Mouse (Mus musculus) forebrain, postnatal 0 days (tissue): ENCODE data around the gene Mmp15. TPM values are rescaled to one million over a fixed set of nuclear protein-coding genes. Genes with fewer than 3 reads are reported as not detected.

Source experiments
- ATAC-seq: fragments of 200-750 bp; cut with Nextera tagmentation; 2 replicates; pipeline ENCODE4 v1.8.0; 2017; ENCODE audit warnings: mild to moderate bottlenecking, moderate library complexity
- DNase-seq: peaks from one replicate; pipeline ENCODE4 v3.0.0-alpha.2; 2015
- H3K27ac ChIP-seq: fragments of 300-500 bp; sonication (generic); 2 replicates; pipeline ENCODE4 v1.5.1; 2014; ENCODE audit warnings: low read depth, mild to moderate bottlenecking, antibody characterized with exemption, low read length, moderate library complexity, mixed read lengths
- H3K27me3 ChIP-seq: fragments of 300-500 bp; sonication (generic); 2 replicates; pipeline ENCODE4 v1.6.1; 2014; ENCODE audit warnings: mild to moderate bottlenecking, low read length, mixed read lengths; ENCODE audit not compliant: insufficient read depth
- H3K36me3 ChIP-seq: fragments of 300-500 bp; sonication (generic); 2 replicates; pipeline ENCODE4 v1.6.1; 2014; ENCODE audit warnings: mild to moderate bottlenecking, moderate library complexity; ENCODE audit not compliant: insufficient read depth
- H3K4me1 ChIP-seq: fragments of 300-500 bp; sonication (generic); 2 replicates; pipeline ENCODE4 v1.6.1; 2014; ENCODE audit warnings: antibody characterized with exemption; ENCODE audit not compliant: insufficient read depth
- H3K4me2 ChIP-seq: fragments of 300-500 bp; sonication (generic); 2 replicates; pipeline ENCODE4 v1.6.1; 2014; ENCODE audit warnings: low read depth, mild to moderate bottlenecking, moderate library complexity
- H3K4me3 ChIP-seq: fragments of 300-500 bp; sonication (generic); 2 replicates; pipeline ENCODE4 v1.5.1; 2014; ENCODE audit warnings: low read depth, low read length, mixed read lengths
- H3K9ac ChIP-seq: fragments of 300-500 bp; sonication (generic); 2 replicates; pipeline ENCODE4 v1.6.1; 2014; ENCODE audit warnings: mild to moderate bottlenecking
- H3K9me3 ChIP-seq: fragments of 300-500 bp; sonication (generic); 2 replicates; pipeline ENCODE4 v1.6.1; 2016; ENCODE audit warnings: low read length
- CTCF ChIP-seq: sonication (generic); IDR thresholded peaks from 2 replicates; pipeline ENCODE4 v1.5.1; 2016; ENCODE audit warnings: antibody characterized with exemption, control low read depth, low read depth
- WGBS: fragments of 180-500 bp; shearing (Covaris S2); extraction: QIAGEN DNeasy Blood & Tissue Kit; methylation state at CpG from one replicate; pipeline ENCODE4 v1.1.7; 2014; 5-methylcytosine and 5-hydroxymethylcytosine counted together
- polyA plus RNA-seq: library from polyadenylated mRNA; unstranded; fragments of >200 nt; fragmentation: Nextera tagmentation; extraction: Ambion mirVana; gene quantifications from 2 replicates; pipeline ENCODE4 v1.2.1, GENCODE M21; 2015
- total RNA-seq: library from RNA; depleted of rRNA; stranded (reverse); fragments of >200 nt; gene quantifications from 2 replicates; pipeline ENCODE4 v1.2.3, GENCODE M21; 2014

The Mmp15 gene
- total and polyA plus RNA-seq, 2 experiments from 2014 or later = 13.9 to 40.3 TPM

- H3K27me3 ChIP-seq = no peaks in the 10 kb centered on the region
- DNase-seq = peak; percentile 71
- H3K36me3 ChIP-seq = no peaks in the 10 kb centered on the region
- peak; percentile 38 for ATAC-seq
- no peaks in the 10 kb centered on the region for H3K9me3 ChIP-seq
- peak overlapping the region; percentile 69 for H3K4me3 ChIP-seq
- WGBS = 4% methylated on average over 62 of the region's 62 CpGs
- TF ChIP-seq CTCF = peak; percentile 16; the same call in 1 of the 2 replicates
- peak overlapping the region; percentile 76 for H3K27ac ChIP-seq
- H3K9ac ChIP-seq = peak overlapping the region; percentile 68
- H3K4me1 ChIP-seq = peaks cover 26% of the 10 kb centered on the region; the same call in 1 of the 2 replicates
- H3K4me2 ChIP-seq = peak overlapping the region; percentile 92
These were observed 1.1 kb downstream of the Mmp15 start for GRCm38 (mm10) chr8:95352871-95353866.

- H3K27ac ChIP-seq = no peak overlapping the region
- no peak for TF ChIP-seq CTCF
- H3K36me3 ChIP-seq = no peaks in the 10 kb centered on the region
- H3K4me3 ChIP-seq = no peak overlapping the region
- H3K9me3 ChIP-seq = no peaks in the 10 kb centered on the region
- 0 out of 2 replicates have a peak overlapping the region, but pooled peaks have one; percentile 92 for H3K4me2 ChIP-seq
- H3K4me1 ChIP-seq = peaks cover 21% of the 10 kb centered on the region; the same call in 1 of the 2 replicates
- no peak for DNase-seq
- ATAC-seq = no peak
- H3K9ac ChIP-seq = no peak overlapping the region
- H3K27me3 ChIP-seq = no peaks in the 10 kb centered on the region
- WGBS = 85% methylated on average over 2 of the region's 2 CpGs
These were observed 2.5 kb downstream of the Mmp15 start for GRCm38 (mm10) chr8:95354606-95355005.

GRCm38 (mm10) chr8:95358550-95359411 lies 6.7 kb downstream of the Mmp15 start:
- H3K9ac ChIP-seq = no peak overlapping the region
- WGBS = 45% methylated on average over 8 of the region's 8 CpGs

GRCm38 (mm10) chr8:95360181-95361015 lies 8.3 kb downstream of the Mmp15 start:
- no peaks in the 10 kb centered on the region for H3K27me3 ChIP-seq
- H3K4me2 ChIP-seq = no peak overlapping the region
- no peak overlapping the region for H3K9ac ChIP-seq
- no peak overlapping the region for H3K4me3 ChIP-seq
- ATAC-seq (no peak), DNase-seq (no peak)
- H3K9me3 ChIP-seq = no peaks in the 10 kb centered on the region
- no peaks in the 10 kb centered on the region for H3K36me3 ChIP-seq
- WGBS = 62% methylated on average over 7 of the region's 7 CpGs
- TF ChIP-seq CTCF = no peak
- peaks cover 5% of the 10 kb centered on the region; the same call in 1 of the 2 replicates for H3K4me1 ChIP-seq
- H3K27ac ChIP-seq = 0 out of 2 replicates have a peak overlapping the region, but pooled peaks have one; percentile 21

More at GRCm38 (mm10) chr8:95358550-95359411, 6.7 kb downstream of the Mmp15 start:
- no peak overlapping the region for H3K4me2 ChIP-seq
- TF ChIP-seq CTCF = no peak
- no peak overlapping the region for H3K27ac ChIP-seq
- ATAC-seq (peak; percentile 23; the same call in 1 of the 2 replicates), DNase-seq (no peak)
- no peaks in the 10 kb centered on the region for H3K9me3 ChIP-seq
- no peaks in the 10 kb centered on the region for H3K36me3 ChIP-seq
- H3K4me1 ChIP-seq = peaks cover 7% of the 10 kb centered on the region; the same call in 1 of the 2 replicates
- H3K27me3 ChIP-seq = no peaks in the 10 kb centered on the region
- H3K4me3 ChIP-seq = no peak overlapping the region

GRCm38 (mm10) chr8:95361016-95361341 lies 8.9 kb downstream of the Mmp15 start:
- H3K9me3 ChIP-seq = no peaks in the 10 kb centered on the region
- 75% methylated on average over 3 of the region's 3 CpGs for WGBS
- DNase-seq (no peak), ATAC-seq (no peak)
- 0 out of 2 replicates have a peak overlapping the region, but pooled peaks have one; percentile 21 for H3K27ac ChIP-seq
- H3K9ac ChIP-seq = no peak overlapping the region
- H3K27me3 ChIP-seq = no peaks in the 10 kb centered on the region
- H3K36me3 ChIP-seq = no peaks in the 10 kb centered on the region
- TF ChIP-seq CTCF = no peak
- no peak overlapping the region for H3K4me3 ChIP-seq
- no peak overlapping the region for H3K4me2 ChIP-seq
- peaks cover 5% of the 10 kb centered on the region; the same call in 1 of the 2 replicates for H3K4me1 ChIP-seq

GRCm38 (mm10) chr8:95362272-95362671 lies 10.2 kb downstream of the Mmp15 start:
- 80% methylated on average over 6 of the region's 6 CpGs for WGBS
- TF ChIP-seq CTCF = no peak
- Histone ChIP-seq H3K4me1 (peaks cover 5% of the 10 kb centered on the region; the same call in 1 of the 2 replicates), H3K27ac (no peak overlapping the region), H3K27me3 (no peaks in the 10 kb centered on the region), H3K4me3 (no peak overlapping the region), H3K9me3 (no peaks in the 10 kb centered on the region), H3K36me3 (no peaks in the 10 kb centered on the region), H3K4me2 (no peak overlapping the region), H3K9ac (no peak overlapping the region)
- DNase-seq = no peak
- no peak for ATAC-seq
